Mouse (Mus musculus) midbrain, embryonic 16.5 days (tissue): ENCODE results near the gene Klhl13. TPM values are rescaled to one million over a fixed set of nuclear protein-coding genes. Genes with fewer than 3 reads are reported as not detected.

ENCODE experiments used
- ATAC-seq: fragments of 200-750 bp; cut with Nextera tagmentation; 2 replicates; pipeline ENCODE4 v1.8.0; 2017; ENCODE audit warnings: moderate TSS enrichment
- H3K27ac ChIP-seq: fragments of 300-500 bp; sonication (generic); 2 replicates; pipeline ENCODE4 v1.5.1; 2014; ENCODE audit warnings: mild to moderate bottlenecking, low read length, mixed read lengths
- H3K27me3 ChIP-seq: fragments of 300-500 bp; sonication (generic); 2 replicates; pipeline ENCODE4 v1.6.1; 2014; ENCODE audit warnings: low read depth, low read length, mixed read lengths; ENCODE audit not compliant: control insufficient read depth, insufficient read depth
- H3K36me3 ChIP-seq: fragments of 300-500 bp; sonication (generic); 2 replicates; pipeline ENCODE4 v1.6.1; 2014; ENCODE audit warnings: mild to moderate bottlenecking, low read length, moderate library complexity, mixed read lengths; ENCODE audit not compliant: control insufficient read depth, insufficient read depth
- H3K4me1 ChIP-seq: fragments of 300-500 bp; sonication (generic); 2 replicates; pipeline ENCODE4 v1.6.1; 2014; ENCODE audit warnings: mild to moderate bottlenecking, low read length, mixed read lengths; ENCODE audit not compliant: control insufficient read depth, insufficient read depth
- H3K4me2 ChIP-seq: fragments of 300-500 bp; sonication (generic); 2 replicates; pipeline ENCODE4 v1.6.1; 2014; ENCODE audit warnings: mild to moderate bottlenecking, low read length, mixed read lengths
- H3K4me3 ChIP-seq: fragments of 300-500 bp; sonication (generic); 2 replicates; pipeline ENCODE4 v1.5.1; 2014; ENCODE audit warnings: low read depth, mild to moderate bottlenecking, low read length, moderate library complexity, mixed read lengths
- H3K9ac ChIP-seq: fragments of 300-500 bp; sonication (generic); 2 replicates; pipeline ENCODE4 v1.6.1; 2014; ENCODE audit warnings: low read depth, low read length, mixed read lengths
- H3K9me3 ChIP-seq: fragments of 300-500 bp; sonication (generic); replicated peaks from 2 replicates; pipeline ENCODE4 v1.6.1; 2014; ENCODE audit warnings: mild to moderate bottlenecking, low read length, mixed read lengths; ENCODE audit not compliant: control insufficient read depth, poor library complexity, severe bottlenecking
- WGBS: fragments of 180-500 bp; shearing (Covaris S2); extraction: QIAGEN DNeasy Blood & Tissue Kit; methylation state at CpG from one replicate; pipeline ENCODE4 v1.1.7; 2014; 5-methylcytosine and 5-hydroxymethylcytosine counted together
- polyA plus RNA-seq: library from polyadenylated mRNA; unstranded; fragments of >200 nt; fragmentation: Nextera tagmentation; extraction: Ambion mirVana; gene quantifications from 2 replicates; pipeline ENCODE4 v1.2.1, GENCODE M21; 2015

The Klhl13 gene
- polyA plus RNA-seq, result 184 and 188 TPM in 2 replicates

DNA sequence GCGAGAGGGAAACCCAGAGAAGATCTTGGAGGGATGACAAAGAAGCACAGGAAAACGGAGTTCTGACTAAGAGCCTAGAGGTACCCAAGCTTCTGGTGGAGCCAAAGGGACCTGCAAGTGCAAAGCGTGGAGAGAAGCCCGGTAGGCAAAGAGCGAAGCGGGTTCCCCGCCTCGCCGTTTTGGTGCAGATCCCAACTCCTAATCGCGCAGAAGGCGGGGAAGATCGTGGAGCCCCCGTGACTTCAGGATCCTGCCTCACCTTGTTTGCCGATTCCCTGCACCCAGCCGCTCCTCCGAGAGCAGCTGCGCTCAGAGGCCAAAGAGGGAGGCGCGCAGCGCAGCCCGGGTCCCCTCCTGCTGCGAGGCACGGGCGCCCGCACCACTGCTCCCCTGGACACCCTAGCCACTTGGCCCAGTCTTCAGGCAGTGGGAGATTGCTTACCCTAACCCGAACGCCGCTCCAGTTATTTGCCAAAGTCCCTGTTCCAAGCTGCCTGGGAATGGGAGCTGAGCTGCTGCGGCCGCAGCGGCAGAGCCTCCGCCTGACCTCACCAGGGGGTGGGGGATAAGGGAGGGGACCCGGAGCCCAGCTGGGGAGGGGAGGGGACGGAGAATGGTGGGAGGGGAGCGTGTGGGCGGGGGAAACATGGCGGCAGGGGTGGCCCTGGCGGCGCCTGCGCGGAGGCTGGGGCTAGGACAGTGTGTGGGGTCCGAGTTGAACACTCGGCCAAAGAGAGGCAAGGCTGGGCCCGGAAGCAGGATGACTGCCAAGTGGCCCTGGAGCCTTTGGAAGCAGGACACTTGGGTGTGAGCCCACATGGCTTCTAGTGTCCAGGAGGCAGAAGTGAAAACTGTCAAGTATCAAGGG lies at the start of gene Klhl13:
Gene Klhl13, minus strand, starts transcription at position 569 of the 868 bp plus-strand sequence.
- peak within 1 kb of the TSS; percentile 70 for H3K9ac ChIP-seq
- WGBS, result 13% methylated on average over 43 of the region's 45 CpGs
- no peaks in the 10 kb centered on the region for H3K27me3 ChIP-seq
- peak within 1 kb of the TSS; percentile 75 for H3K27ac ChIP-seq
- peak within 1 kb of the TSS; percentile 61 for H3K4me3 ChIP-seq
- H3K9me3 ChIP-seq, result no peaks in the 10 kb centered on the region
- H3K4me2 ChIP-seq, result peak within 1 kb of the TSS; percentile 57
- ATAC-seq, result peak; percentile 94
- H3K4me1 ChIP-seq, result no peaks in the 10 kb centered on the region
- no peaks in the 10 kb centered on the region for H3K36me3 ChIP-seq

DNA sequence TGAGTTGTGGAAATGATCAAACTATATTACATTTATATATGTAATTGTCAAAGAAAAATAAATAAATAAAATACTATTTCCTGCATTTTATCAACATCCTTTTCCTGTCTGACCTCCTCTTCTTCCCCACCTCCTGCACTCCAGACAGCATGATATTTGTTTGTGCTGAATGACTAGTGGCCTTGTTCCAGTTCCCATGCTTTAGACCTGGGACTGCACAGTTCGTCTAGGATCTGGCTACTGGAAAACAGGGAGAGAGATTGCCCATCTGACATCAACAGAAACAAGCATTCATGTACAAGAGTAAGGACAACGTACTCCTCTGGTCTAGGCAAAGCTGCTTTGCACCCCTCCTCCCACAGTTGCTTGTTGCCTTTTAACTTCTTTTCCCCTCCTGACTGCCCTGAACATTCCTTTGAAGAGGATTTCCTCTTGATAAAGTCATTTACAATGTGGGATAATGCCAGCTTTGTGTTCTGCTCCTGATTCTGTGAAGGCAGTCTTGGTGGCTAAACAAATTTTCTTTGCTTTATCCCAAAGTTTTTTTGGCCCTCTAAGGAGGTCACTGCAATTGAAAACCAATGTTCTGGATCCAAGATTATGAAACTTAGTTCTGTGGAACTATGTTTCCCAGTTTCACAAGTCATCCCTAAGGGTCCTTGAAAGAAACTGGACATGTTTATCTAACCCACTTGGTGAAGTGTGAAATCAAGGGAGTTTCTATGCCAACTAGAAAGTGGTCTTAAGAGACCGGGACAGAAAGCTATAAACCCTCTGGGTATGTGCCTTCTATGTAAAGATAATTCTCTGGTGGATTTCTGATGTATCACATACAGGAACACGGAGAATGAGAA lies 44.6 kb upstream of the Klhl13 start:
- 51% methylated on average over 4 of the region's 4 CpGs for WGBS
- Histone ChIP-seq H3K4me3 (no peak overlapping the region), H3K4me1 (no peaks in the 10 kb centered on the region), H3K27me3 (no peaks in the 10 kb centered on the region), H3K36me3 (no peaks in the 10 kb centered on the region), H3K9ac (no peak overlapping the region), H3K27ac (no peak overlapping the region), H3K4me2 (no peak overlapping the region), H3K9me3 (no peaks in the 10 kb centered on the region)
- no peak for ATAC-seq

DNA sequence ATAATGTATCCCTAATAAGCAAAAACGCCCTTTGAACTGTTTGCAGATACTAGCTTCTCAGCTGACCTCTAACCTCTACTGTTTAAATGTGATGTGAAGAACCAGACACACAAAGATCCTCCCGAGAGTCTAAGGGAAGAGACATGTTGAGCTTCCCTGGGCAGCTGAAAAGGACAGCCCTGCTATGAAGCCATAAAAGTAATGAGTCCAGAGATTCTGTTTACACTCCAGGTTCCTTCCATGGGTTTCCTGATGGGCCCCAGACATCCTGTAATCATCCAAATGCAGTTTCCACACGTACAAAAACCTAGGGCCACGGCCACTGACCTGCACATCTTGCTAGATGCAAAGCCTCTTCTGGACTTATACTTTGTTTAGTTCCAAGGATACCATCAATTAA lies 23.8 kb upstream of the Klhl13 start:
- Histone ChIP-seq H3K4me2 (no peak overlapping the region), H3K27me3 (no peaks in the 10 kb centered on the region), H3K36me3 (no peaks in the 10 kb centered on the region), H3K27ac (no peak overlapping the region), H3K4me3 (no peak overlapping the region), H3K9ac (no peak overlapping the region), H3K9me3 (no peaks in the 10 kb centered on the region), H3K4me1 (no peaks in the 10 kb centered on the region)
- no peak for ATAC-seq
- 60% methylated on average over 4 of the region's 4 CpGs for WGBS

DNA sequence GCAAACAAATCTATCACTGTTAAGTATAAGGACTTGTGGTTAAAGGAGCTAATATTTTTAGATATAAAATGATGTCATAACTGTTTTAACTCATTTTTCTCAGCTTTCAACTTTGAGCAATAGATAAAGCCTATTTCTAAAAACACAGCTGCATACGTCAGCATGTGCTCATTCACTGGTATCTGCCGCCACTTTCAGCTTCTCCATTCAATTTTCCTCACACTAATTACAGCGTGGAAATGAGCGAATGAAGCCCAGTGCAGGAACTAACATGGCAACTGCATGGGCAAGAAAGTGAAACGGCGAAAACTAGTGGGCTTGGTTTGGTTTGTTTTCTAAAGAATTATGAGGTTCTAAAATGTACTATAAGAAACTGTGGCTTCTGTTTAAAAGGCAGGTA lies 1.4 kb downstream of the Klhl13 start:
- Histone ChIP-seq H3K4me2 (peak overlapping the region; percentile 44), H3K36me3 (no peaks in the 10 kb centered on the region), H3K27ac (no peak overlapping the region), H3K27me3 (no peaks in the 10 kb centered on the region), H3K4me3 (0 out of 2 replicates have a peak overlapping the region, but pooled peaks have one; percentile 8), H3K9me3 (no peaks in the 10 kb centered on the region), H3K4me1 (no peaks in the 10 kb centered on the region), H3K9ac (no peak overlapping the region)
- no peak for ATAC-seq
- 40% methylated on average over 6 of the region's 6 CpGs for WGBS

DNA sequence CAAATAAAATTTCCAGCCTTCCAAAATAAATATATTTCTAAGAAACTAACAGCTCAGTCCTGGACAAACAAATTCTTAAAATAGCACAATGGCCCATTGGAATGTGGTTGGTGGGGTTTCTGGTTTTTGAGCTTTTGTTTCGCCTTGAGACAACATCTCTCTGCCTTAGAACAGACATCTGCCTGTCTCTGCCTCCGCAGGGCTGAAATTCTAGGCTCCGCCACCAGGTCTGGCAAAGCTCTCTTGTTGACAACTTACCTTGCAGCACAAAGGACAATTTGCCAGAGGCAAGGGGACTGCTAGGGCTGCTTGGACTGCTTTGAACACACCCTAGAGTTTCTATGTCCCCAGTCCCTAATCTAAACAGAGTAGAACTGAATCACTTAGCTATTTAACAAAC lies 4.4 kb downstream of the Klhl13 start:
- WGBS, result 85% methylated on average over 3 of the region's 3 CpGs
- Histone ChIP-seq H3K36me3 (no peaks in the 10 kb centered on the region), H3K27ac (no peak overlapping the region), H3K4me3 (no peak overlapping the region), H3K27me3 (no peaks in the 10 kb centered on the region), H3K4me1 (no peaks in the 10 kb centered on the region), H3K9me3 (no peaks in the 10 kb centered on the region), H3K4me2 (no peak overlapping the region), H3K9ac (no peak overlapping the region)
- no peak for ATAC-seq

DNA sequence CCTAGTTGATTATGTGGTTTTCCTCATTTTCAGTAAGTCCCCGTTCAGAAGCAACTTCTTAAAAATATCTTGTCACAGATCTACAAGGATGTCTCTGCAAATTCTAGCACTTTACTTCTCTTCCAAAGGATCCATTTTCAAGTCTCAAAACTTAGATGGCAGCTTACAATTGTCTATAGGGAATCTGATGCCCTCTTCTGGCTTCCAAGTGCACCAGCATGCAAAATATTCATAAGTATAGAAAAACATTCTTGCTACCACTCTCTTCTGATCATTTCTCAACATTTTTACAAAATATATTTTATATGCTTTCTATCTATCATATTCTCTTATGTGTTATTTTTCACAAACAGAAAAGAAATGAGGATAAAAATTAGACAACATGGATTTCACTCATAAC lies 14.8 kb downstream of the Klhl13 start:
- Histone ChIP-seq H3K36me3 (no peaks in the 10 kb centered on the region), H3K4me3 (no peak overlapping the region), H3K27ac (no peak overlapping the region), H3K27me3 (no peaks in the 10 kb centered on the region), H3K4me1 (no peaks in the 10 kb centered on the region), H3K9me3 (no peaks in the 10 kb centered on the region), H3K4me2 (no peak overlapping the region), H3K9ac (no peak overlapping the region)
- ATAC-seq, result no peak
- WGBS, result 86% methylated on average over 1 of the region's 1 CpGs

DNA sequence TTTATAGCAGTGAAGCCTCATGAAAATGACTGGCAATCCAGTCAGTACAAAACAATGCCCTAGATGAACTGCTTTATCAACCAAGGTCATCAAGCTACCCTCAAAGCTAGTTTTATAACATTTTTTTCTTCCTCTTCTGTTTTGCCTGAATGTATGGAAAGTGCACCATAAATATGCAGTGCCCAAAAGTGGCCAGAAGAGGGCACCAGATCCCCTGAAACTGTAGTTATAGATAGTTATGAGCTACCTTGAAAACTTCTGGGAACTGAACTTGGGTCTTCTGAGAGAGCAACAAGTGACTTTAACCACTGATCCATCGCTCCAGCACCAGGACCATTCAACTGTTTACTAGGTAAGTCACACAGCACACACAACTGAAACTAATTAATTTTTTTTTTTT lies 36.8 kb downstream of the Klhl13 start:
- H3K4me3 ChIP-seq, result no peak overlapping the region
- no peak overlapping the region for H3K27ac ChIP-seq
- no peaks in the 10 kb centered on the region for H3K4me1 ChIP-seq
- no peaks in the 10 kb centered on the region for H3K36me3 ChIP-seq
- no peak overlapping the region for H3K9ac ChIP-seq
- no peaks in the 10 kb centered on the region for H3K27me3 ChIP-seq
- WGBS, result 57% methylated on average over 1 of the region's 1 CpGs
- H3K9me3 ChIP-seq, result no peaks in the 10 kb centered on the region
- ATAC-seq, result no peak
- no peak overlapping the region for H3K4me2 ChIP-seq

DNA sequence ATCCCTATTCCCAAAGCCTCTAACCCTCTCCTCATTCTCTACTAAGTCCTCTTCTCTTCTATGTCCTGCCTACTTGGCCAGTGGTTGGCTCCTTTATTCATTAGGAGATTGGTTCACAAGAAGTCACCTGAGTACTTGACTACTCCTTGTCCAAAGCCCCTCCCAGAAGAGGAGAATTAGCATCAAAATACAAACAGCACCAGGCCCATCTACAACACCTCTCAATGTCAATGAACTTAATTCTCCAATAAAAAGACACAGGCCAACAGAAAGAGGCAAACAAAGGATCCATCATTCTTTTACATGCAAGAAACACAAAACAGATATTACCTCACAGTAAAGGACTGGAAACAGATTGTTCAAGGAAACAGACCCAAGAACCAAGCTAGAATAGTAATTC lies 46.0 kb downstream of the Klhl13 start:
- ATAC-seq, result no peak
- no peaks in the 10 kb centered on the region; the same call in 1 of the 2 replicates for H3K9me3 ChIP-seq
- H3K4me3 ChIP-seq, result no peak overlapping the region
- H3K27me3 ChIP-seq, result no peaks in the 10 kb centered on the region
- H3K9ac ChIP-seq, result no peak overlapping the region
- no peak overlapping the region for H3K27ac ChIP-seq
- no peaks in the 10 kb centered on the region for H3K4me1 ChIP-seq
- H3K36me3 ChIP-seq, result no peaks in the 10 kb centered on the region
- H3K4me2 ChIP-seq, result no peak overlapping the region
